Mouse (Mus musculus) embryonic facial prominence, embryonic 14.5 days (tissue): ENCODE measurements around the gene Ahcyl1. TPM values are rescaled to one million over a fixed set of nuclear protein-coding genes. Genes with fewer than 3 reads are reported as not detected.
A peak's percentile ranks its signal among the peaks of the same experiment; 100 is the strongest.

Source experiments
- ATAC-seq: fragments of 200-750 bp; cut with Nextera tagmentation; 2 replicates; pipeline ENCODE4 v1.8.0; 2017; ENCODE audit warnings: low read depth, moderate number of reproducible peaks, moderate TSS enrichment
- DNase-seq: peaks from one replicate; pipeline ENCODE4 v3.0.0-alpha.2; 2015; ENCODE audit warnings: low spot score
- H3K27ac ChIP-seq: fragments of 300-500 bp; sonication (generic); replicated peaks from 2 replicates; pipeline ENCODE4 v1.5.1; 2014; ENCODE audit warnings: low read depth, mild to moderate bottlenecking, low read length, moderate library complexity
- H3K27me3 ChIP-seq: fragments of 300-500 bp; sonication (generic); replicated peaks from 2 replicates; pipeline ENCODE4 v1.6.1; 2014; ENCODE audit warnings: low read length; ENCODE audit not compliant: control insufficient read depth, insufficient read depth
- H3K36me3 ChIP-seq: fragments of 300-500 bp; sonication (generic); 2 replicates; pipeline ENCODE4 v1.6.1; 2014; ENCODE audit warnings: low read length, mixed read lengths; ENCODE audit not compliant: control insufficient read depth, insufficient read depth
- H3K4me1 ChIP-seq: fragments of 300-500 bp; sonication (generic); 2 replicates; pipeline ENCODE4 v1.6.1; 2014; ENCODE audit warnings: antibody characterized with exemption, low read length; ENCODE audit not compliant: control insufficient read depth, insufficient read depth
- H3K4me2 ChIP-seq: fragments of 300-500 bp; sonication (generic); 2 replicates; pipeline ENCODE4 v1.6.1; 2014; ENCODE audit warnings: low read depth, mild to moderate bottlenecking, low read length, moderate library complexity, mixed read lengths
- H3K4me3 ChIP-seq: fragments of 300-500 bp; sonication (generic); 2 replicates; pipeline ENCODE4 v1.5.1; 2014; ENCODE audit warnings: low read depth, mild to moderate bottlenecking, low read length
- H3K9ac ChIP-seq: fragments of 300-500 bp; sonication (generic); 2 replicates; pipeline ENCODE4 v1.6.1; 2014; ENCODE audit warnings: low read depth, mild to moderate bottlenecking, low read length, moderate library complexity, mixed read lengths
- H3K9me3 ChIP-seq: fragments of 300-500 bp; sonication (generic); 2 replicates; pipeline ENCODE4 v1.6.1; 2016; ENCODE audit warnings: low read length; ENCODE audit not compliant: control insufficient read depth
- WGBS: fragments of 180-500 bp; shearing (Covaris S2); extraction: QIAGEN DNeasy Blood & Tissue Kit; methylation state at CpG from one replicate; pipeline ENCODE4 v1.1.7; 2014; 5-methylcytosine and 5-hydroxymethylcytosine counted together
- polyA plus RNA-seq: library from polyadenylated mRNA; unstranded; fragments of >200 nt; fragmentation: Nextera tagmentation; extraction: Ambion mirVana; gene quantifications from 2 replicates; pipeline ENCODE4 v1.2.1, GENCODE M21; 2014

The Ahcyl1 gene
- polyA plus RNA-seq, 1 experiment from 2014 or later = 89.3 TPM

GRCm38 (mm10) chr3:107685652-107686051 is 10.7 kb downstream of the Ahcyl1 start:
- Histone ChIP-seq H3K27me3 (no peaks in the 10 kb centered on the region), H3K4me1 (peaks cover 56% of the 10 kb centered on the region), H3K4me2 (no peak overlapping the region), H3K9me3 (no peaks in the 10 kb centered on the region), H3K36me3 (no peaks in the 10 kb centered on the region), H3K27ac (peak overlapping the region; percentile 17; the same call in 1 of the 2 replicates), H3K9ac (no peak overlapping the region), H3K4me3 (no peak overlapping the region)
- ATAC-seq (no peak), DNase-seq (peak; percentile 26)
- 59% methylated on average over 2 of the region's 2 CpGs for WGBS

GRCm38 (mm10) chr3:107683587-107683986 is 12.8 kb downstream of the Ahcyl1 start:
- 80% methylated on average over 1 of the region's 1 CpGs for WGBS
- Histone ChIP-seq H3K9ac (no peak overlapping the region), H3K4me1 (peaks cover 56% of the 10 kb centered on the region), H3K4me2 (no peak overlapping the region), H3K27ac (no peak overlapping the region), H3K27me3 (no peaks in the 10 kb centered on the region), H3K9me3 (no peaks in the 10 kb centered on the region), H3K36me3 (no peaks in the 10 kb centered on the region), H3K4me3 (no peak overlapping the region)
- ATAC-seq (no peak), DNase-seq (no peak)

- Histone ChIP-seq H3K4me3 (no peak overlapping the region), H3K36me3 (peaks cover 16% of the 10 kb centered on the region; the same call in 1 of the 2 replicates), H3K9me3 (no peaks in the 10 kb centered on the region), H3K27me3 (no peaks in the 10 kb centered on the region), H3K4me1 (peaks cover 53% of the 10 kb centered on the region), H3K4me2 (peak overlapping the region; percentile 37), H3K9ac (no peak overlapping the region), H3K27ac (peak overlapping the region; percentile 75)
- WGBS = 19% methylated on average over 7 of the region's 7 CpGs
- ATAC-seq (peak; percentile 68), DNase-seq (peak; percentile 91)
Measured at GRCm38 (mm10) chr3:107680790-107681576, 15.4 kb downstream of the Ahcyl1 start.

- Histone ChIP-seq H3K36me3 (peaks cover 95% of the 10 kb centered on the region), H3K4me3 (no peak overlapping the region), H3K27me3 (no peaks in the 10 kb centered on the region), H3K27ac (no peak overlapping the region), H3K4me2 (no peak overlapping the region), H3K4me1 (no peaks in the 10 kb centered on the region), H3K9ac (no peak overlapping the region), H3K9me3 (no peaks in the 10 kb centered on the region)
- ATAC-seq (no peak), DNase-seq (no peak)
- 89% methylated on average over 2 of the region's 2 CpGs for WGBS
Measured at GRCm38 (mm10) chr3:107671509-107671908, 24.9 kb downstream of the Ahcyl1 start.

GRCm38 (mm10) chr3:107670500-107670899 is 25.9 kb downstream of the Ahcyl1 start:
- Histone ChIP-seq H3K4me2 (no peak overlapping the region), H3K9ac (no peak overlapping the region), H3K4me1 (no peaks in the 10 kb centered on the region), H3K9me3 (no peaks in the 10 kb centered on the region), H3K4me3 (no peak overlapping the region), H3K27ac (no peak overlapping the region), H3K36me3 (peaks cover 95% of the 10 kb centered on the region), H3K27me3 (no peaks in the 10 kb centered on the region)
- no peak for ATAC-seq
- no peak for DNase-seq
- 83% methylated on average over 4 of the region's 4 CpGs for WGBS

- Histone ChIP-seq H3K4me1 (no peaks in the 10 kb centered on the region), H3K27ac (no peak overlapping the region), H3K9ac (no peak overlapping the region), H3K4me2 (no peak overlapping the region), H3K27me3 (no peaks in the 10 kb centered on the region), H3K9me3 (no peaks in the 10 kb centered on the region), H3K36me3 (peaks cover 95% of the 10 kb centered on the region), H3K4me3 (no peak overlapping the region)
- DNase-seq = no peak
- 87% methylated on average over 7 of the region's 7 CpGs for WGBS
- no peak for ATAC-seq
Measured at GRCm38 (mm10) chr3:107668786-107669185, 27.6 kb downstream of the Ahcyl1 start.

GRCm38 (mm10) chr3:107667426-107667825 is 28.9 kb downstream of the Ahcyl1 start:
- no peak overlapping the region for H3K4me2 ChIP-seq
- H3K9me3 ChIP-seq = no peaks in the 10 kb centered on the region
- no peak overlapping the region for H3K4me3 ChIP-seq
- DNase-seq (no peak), ATAC-seq (no peak)
- 82% methylated on average over 6 of the region's 6 CpGs for WGBS
- H3K36me3 ChIP-seq = peaks cover 92% of the 10 kb centered on the region
- no peak overlapping the region for H3K27ac ChIP-seq
- no peak overlapping the region for H3K9ac ChIP-seq
- H3K4me1 ChIP-seq = no peaks in the 10 kb centered on the region
- no peaks in the 10 kb centered on the region for H3K27me3 ChIP-seq

- 95% methylated on average over 1 of the region's 1 CpGs for WGBS
- Histone ChIP-seq H3K4me2 (no peak overlapping the region), H3K9me3 (no peaks in the 10 kb centered on the region), H3K27ac (no peak overlapping the region), H3K9ac (no peak overlapping the region), H3K36me3 (peaks cover 94% of the 10 kb centered on the region), H3K4me3 (no peak overlapping the region), H3K27me3 (no peaks in the 10 kb centered on the region), H3K4me1 (no peaks in the 10 kb centered on the region)
- ATAC-seq (no peak), DNase-seq (no peak)
Measured at GRCm38 (mm10) chr3:107664641-107665040, 31.7 kb downstream of the Ahcyl1 start.

- 93% methylated on average over 1 of the region's 1 CpGs for WGBS
Measured at GRCm38 (mm10) chr3:107659000-107659399, 37.4 kb downstream of the Ahcyl1 start.

More at GRCm38 (mm10) chr3:107659000-107659399, 37.4 kb downstream of the Ahcyl1 start:
- no peak overlapping the region for H3K27ac ChIP-seq
- no peaks in the 10 kb centered on the region for H3K9me3 ChIP-seq
- DNase-seq (peak; percentile 8), ATAC-seq (no peak)
- H3K36me3 ChIP-seq = peaks cover 49% of the 10 kb centered on the region
- H3K4me3 ChIP-seq = no peak overlapping the region
- no peak overlapping the region for H3K4me2 ChIP-seq
- no peaks in the 10 kb centered on the region for H3K27me3 ChIP-seq
- no peak overlapping the region for H3K9ac ChIP-seq
- H3K4me1 ChIP-seq = no peaks in the 10 kb centered on the region
